Mouse (Mus musculus) midbrain, embryonic 13.5 days (tissue): ENCODE results near the gene Trhr2. TPM values are rescaled to one million over a fixed set of nuclear protein-coding genes. Genes with fewer than 3 reads are reported as not detected.
A peak's percentile ranks its signal among the peaks of the same experiment; 100 is the strongest.

Source experiments
- ATAC-seq: fragments of 200-750 bp; cut with Nextera tagmentation; 2 replicates; pipeline ENCODE4 v1.8.0; 2017; ENCODE audit warnings: mild to moderate bottlenecking, moderate TSS enrichment, moderate library complexity
- H3K27ac ChIP-seq: fragments of 300-500 bp; sonication (generic); 2 replicates; pipeline ENCODE4 v1.5.1; 2015; ENCODE audit warnings: inconsistent platforms, mild to moderate bottlenecking, moderate library complexity
- H3K27me3 ChIP-seq: fragments of 300-500 bp; sonication (generic); 2 replicates; pipeline ENCODE4 v1.6.1; 2015; ENCODE audit warnings: mild to moderate bottlenecking, inconsistent platforms
- H3K36me3 ChIP-seq: fragments of 300-500 bp; sonication (generic); 2 replicates; pipeline ENCODE4 v1.6.1; 2015; ENCODE audit warnings: mild to moderate bottlenecking, inconsistent platforms
- H3K4me1 ChIP-seq: fragments of 300-500 bp; sonication (generic); replicated peaks from 2 replicates; pipeline ENCODE4 v1.6.1; 2015; ENCODE audit warnings: inconsistent platforms
- H3K4me2 ChIP-seq: fragments of 300-500 bp; sonication (generic); replicated peaks from 2 replicates; pipeline ENCODE4 v1.6.1; 2015; ENCODE audit warnings: moderate library complexity, mild to moderate bottlenecking, inconsistent platforms
- H3K4me3 ChIP-seq: fragments of 300-500 bp; sonication (generic); replicated peaks from 2 replicates; pipeline ENCODE4 v1.5.1; 2015; ENCODE audit warnings: mild to moderate bottlenecking, inconsistent platforms
- H3K9ac ChIP-seq: fragments of 300-500 bp; sonication (generic); replicated peaks from 2 replicates; pipeline ENCODE4 v1.6.1; 2015; ENCODE audit warnings: mild to moderate bottlenecking, inconsistent platforms
- H3K9me3 ChIP-seq: fragments of 300-500 bp; sonication (generic); 2 replicates; pipeline ENCODE4 v1.6.1; 2016; ENCODE audit warnings: mild to moderate bottlenecking, inconsistent platforms
- WGBS: fragments of 180-500 bp; shearing (Covaris S2); methylation state at CpG from one replicate; pipeline ENCODE4 v1.1.7; 2015; 5-methylcytosine and 5-hydroxymethylcytosine counted together
- polyA plus RNA-seq: library from polyadenylated mRNA; unstranded; fragments of >200 nt; fragmentation: Nextera tagmentation; extraction: Ambion mirVana; gene quantifications from 2 replicates; pipeline ENCODE4 v1.2.1, GENCODE M21; 2015

The Trhr2 gene
- polyA plus RNA-seq, 1 experiment from 2014 or later, result not detected

DNA sequence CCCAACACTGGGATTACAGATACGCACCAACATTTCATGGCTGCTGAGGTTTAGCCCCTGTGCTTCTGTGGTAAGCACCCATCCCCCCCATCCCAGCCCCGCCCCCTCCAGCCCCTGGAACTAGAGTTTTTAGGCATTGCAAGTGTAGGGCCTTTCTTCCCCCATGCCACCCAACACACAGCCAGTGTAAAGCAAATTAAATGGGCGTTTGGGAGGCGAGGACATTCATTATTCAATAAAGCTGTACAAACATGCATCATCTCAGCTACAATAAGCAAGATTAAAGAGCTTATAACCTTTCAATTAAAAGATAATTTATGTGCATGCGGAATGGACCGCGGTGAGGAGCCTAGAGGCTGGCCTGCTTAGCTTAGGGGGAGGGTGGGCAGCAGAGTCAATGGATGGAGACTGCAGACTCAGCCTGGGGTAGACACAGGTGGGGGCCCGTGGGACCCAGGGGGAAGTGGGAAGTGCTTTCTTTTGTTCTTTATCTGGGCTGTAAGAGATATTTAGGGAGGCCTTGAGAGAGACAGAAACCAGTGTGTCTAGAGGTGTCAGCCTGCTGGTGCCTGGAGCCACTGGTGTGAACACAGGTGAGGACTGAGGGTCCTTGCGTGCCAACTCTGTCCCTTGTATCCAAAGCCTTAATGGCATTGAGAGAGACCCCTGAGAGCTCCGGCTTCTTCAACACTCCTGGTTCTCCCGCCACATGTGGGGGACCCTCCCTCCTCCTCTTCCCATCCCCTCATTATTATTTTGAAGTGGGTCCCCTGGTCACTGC is 10.0 kb downstream of the Trhr2 start:
- Histone ChIP-seq H3K9ac (no peak overlapping the region), H3K4me3 (no peak overlapping the region), H3K4me2 (no peak overlapping the region), H3K36me3 (no peaks in the 10 kb centered on the region), H3K27me3 (peaks cover 27% of the 10 kb centered on the region), H3K27ac (peak overlapping the region; percentile 53), H3K4me1 (peaks cover 22% of the 10 kb centered on the region), H3K9me3 (no peaks in the 10 kb centered on the region)
- peak; percentile 84 for ATAC-seq
- 17% methylated on average over 11 of the region's 11 CpGs for WGBS

DNA sequence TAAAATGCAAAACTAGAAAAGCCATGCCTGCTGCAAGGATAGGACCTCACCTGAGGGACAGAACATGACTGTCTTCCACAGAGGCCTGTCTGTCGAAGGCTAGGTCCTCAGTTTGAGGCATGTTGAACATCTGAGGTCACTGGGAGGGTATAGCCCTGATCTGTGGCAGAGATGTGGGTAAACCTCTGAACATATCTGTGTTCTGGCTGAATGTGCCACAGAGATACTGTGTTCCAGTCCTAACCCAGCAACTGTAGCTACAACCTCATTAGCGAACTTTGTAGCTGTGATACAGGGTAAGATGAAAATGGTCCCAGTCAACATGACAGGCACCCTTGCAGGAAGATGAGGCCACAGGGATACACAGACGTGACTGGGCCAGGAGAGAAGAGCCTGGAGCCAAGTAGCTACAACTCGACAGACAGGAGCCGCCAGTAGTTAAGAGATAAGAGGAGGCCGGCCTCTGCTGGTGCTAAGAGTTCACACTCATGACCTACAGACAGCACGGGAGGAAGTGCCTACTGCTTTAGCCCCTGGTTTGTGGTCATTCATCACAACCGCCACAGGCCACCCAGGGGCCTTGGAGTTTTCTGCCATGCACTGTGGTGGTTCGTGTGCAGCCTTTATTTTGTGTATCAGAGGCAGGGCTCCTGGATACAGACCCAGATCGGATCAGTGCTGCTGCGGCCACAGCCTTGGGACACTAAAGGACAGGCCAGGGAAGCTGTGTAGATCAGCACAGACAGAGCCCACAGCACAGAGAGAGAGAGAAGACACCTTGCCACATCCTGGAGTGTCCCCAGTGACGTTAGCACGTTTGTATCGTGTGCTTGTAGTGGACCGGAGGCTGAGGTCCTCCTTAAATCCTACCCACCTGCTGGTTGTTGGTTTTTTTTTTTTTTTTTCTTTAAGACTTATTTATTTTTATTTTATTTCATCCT is 10.9 kb downstream of the Trhr2 start:
- H3K4me1 ChIP-seq, result peaks cover 23% of the 10 kb centered on the region
- peak overlapping the region; percentile 42; the same call in 1 of the 2 replicates for H3K9ac ChIP-seq
- ATAC-seq, result peak; percentile 38; the same call in 1 of the 2 replicates
- H3K4me2 ChIP-seq, result no peak overlapping the region
- H3K4me3 ChIP-seq, result no peak overlapping the region
- peak overlapping the region; percentile 40; the same call in 1 of the 2 replicates for H3K27ac ChIP-seq
- no peaks in the 10 kb centered on the region for H3K36me3 ChIP-seq
- H3K9me3 ChIP-seq, result no peaks in the 10 kb centered on the region
- peaks cover 35% of the 10 kb centered on the region for H3K27me3 ChIP-seq
- 40% methylated on average over 15 of the region's 15 CpGs for WGBS

DNA sequence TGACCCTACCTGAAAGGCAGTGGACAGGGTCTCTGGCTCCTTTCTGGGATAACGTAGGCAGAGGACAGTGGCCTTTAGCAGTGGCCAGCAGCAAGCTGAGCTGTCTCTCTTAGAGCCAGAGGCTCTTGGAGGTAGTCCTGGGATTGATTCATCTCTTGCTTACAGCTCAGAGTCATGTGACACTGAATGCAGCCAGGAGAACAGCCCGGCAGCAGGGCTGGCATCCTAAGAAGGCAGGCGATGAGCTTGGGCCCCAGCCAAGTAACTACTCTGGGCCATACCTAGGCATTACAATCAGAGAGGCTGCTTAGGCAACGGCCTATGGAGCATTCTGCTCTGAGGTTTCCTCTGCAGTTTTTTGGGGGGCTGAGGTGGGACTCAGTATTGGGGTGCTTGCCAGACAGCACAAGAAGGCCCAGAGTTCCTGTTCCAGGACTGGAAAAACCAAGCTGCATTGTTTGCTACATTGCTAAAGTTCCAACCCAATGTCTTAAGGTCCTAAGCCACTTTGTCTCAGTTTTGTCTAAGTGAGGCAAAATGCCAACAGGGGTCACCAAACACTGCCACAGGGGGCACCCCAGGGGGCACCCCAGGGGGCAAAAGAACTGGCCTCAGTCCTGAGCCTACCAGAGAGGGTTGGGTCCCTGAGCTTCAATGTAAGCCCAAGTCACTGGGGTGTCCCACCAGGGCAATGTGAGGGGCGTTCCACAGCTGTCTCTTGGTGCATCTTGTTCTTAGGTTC is 12.6 kb downstream of the Trhr2 start:
- no peak for ATAC-seq
- H3K36me3 ChIP-seq, result no peaks in the 10 kb centered on the region
- 73% methylated on average over 5 of the region's 5 CpGs for WGBS
- H3K27me3 ChIP-seq, result peaks cover 49% of the 10 kb centered on the region
- no peak overlapping the region for H3K4me3 ChIP-seq
- no peaks in the 10 kb centered on the region for H3K9me3 ChIP-seq
- no peak overlapping the region for H3K4me2 ChIP-seq
- no peak overlapping the region for H3K9ac ChIP-seq
- H3K4me1 ChIP-seq, result peaks cover 37% of the 10 kb centered on the region
- no peak overlapping the region for H3K27ac ChIP-seq

DNA sequence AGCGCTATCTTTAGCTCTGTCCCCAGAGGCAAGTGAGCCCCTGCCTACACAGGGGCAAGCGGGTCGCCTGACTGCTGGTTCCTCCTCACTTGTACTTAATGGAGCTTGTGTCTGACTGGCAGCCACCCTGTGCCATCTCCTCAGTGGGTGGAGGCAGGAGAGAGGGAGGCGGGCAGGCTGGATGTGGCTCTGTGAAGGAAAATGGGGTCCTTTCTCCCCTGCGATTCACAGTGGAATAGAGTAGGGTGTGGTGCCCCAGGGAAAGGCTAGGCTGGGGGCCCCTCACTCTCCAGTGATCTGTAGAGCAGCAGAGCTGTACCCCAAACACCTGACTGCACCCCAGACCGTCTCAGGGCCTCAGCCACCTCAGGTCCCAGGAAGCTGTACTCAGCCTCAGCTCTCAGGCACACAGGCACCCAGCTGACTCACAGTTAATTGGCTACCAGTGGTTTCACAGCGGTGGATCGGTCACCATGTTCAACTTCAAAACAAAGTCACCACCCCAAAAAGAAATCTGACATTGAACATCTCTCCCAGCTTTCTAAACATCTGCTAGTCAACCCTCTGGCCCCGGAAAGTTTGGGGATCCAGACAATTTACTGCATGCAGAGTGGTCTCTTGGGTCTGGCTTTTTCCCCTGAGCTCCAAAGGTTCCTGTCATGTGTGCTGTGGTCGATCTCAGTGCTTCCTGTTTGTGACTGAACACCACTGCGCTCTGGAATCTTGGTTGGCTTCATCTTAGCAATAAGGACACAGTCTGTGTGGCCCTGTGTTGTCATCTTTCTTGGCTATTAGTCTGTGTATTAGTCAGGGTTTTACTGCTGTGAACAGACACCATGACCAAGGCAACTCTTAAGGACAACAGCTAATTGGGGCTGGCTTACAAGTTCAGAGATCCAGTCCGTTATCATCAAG is 15.1 kb downstream of the Trhr2 start:
- no peak for ATAC-seq
- no peak overlapping the region for H3K4me2 ChIP-seq
- H3K4me3 ChIP-seq, result no peak overlapping the region
- H3K9me3 ChIP-seq, result no peaks in the 10 kb centered on the region
- H3K36me3 ChIP-seq, result no peaks in the 10 kb centered on the region
- peaks cover 58% of the 10 kb centered on the region for H3K27me3 ChIP-seq
- H3K4me1 ChIP-seq, result peaks cover 35% of the 10 kb centered on the region
- WGBS, result 56% methylated on average over 12 of the region's 12 CpGs
- no peak overlapping the region for H3K9ac ChIP-seq
- no peak overlapping the region for H3K27ac ChIP-seq

DNA sequence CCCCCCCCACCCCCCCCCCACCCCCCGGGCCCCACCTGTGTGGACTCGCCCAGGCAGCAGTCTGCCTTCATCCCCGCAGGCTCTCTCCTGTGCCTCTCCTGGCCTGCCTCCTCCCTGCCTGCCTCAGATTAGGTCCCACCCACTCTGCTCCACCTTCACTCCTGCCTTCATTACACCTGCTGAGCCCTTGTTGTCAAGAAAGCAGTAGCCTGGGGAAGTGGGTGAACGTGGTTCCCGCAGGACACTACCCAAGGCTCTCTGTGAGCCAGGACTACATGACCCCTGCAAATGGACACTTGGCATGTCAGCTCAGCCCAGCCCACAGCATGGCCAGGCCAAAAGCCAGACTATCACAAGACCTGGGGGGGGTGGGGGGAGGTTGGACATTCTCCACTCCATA is 16.3 kb downstream of the Trhr2 start:
- Histone ChIP-seq H3K4me1 (peaks cover 23% of the 10 kb centered on the region), H3K4me2 (no peak overlapping the region), H3K27ac (no peak overlapping the region), H3K36me3 (no peaks in the 10 kb centered on the region), H3K27me3 (peaks cover 60% of the 10 kb centered on the region), H3K9ac (no peak overlapping the region), H3K4me3 (no peak overlapping the region), H3K9me3 (no peaks in the 10 kb centered on the region)
- peak; percentile 48; the same call in 1 of the 2 replicates for ATAC-seq
- WGBS, result 5% methylated on average over 2 of the region's 5 CpGs

DNA sequence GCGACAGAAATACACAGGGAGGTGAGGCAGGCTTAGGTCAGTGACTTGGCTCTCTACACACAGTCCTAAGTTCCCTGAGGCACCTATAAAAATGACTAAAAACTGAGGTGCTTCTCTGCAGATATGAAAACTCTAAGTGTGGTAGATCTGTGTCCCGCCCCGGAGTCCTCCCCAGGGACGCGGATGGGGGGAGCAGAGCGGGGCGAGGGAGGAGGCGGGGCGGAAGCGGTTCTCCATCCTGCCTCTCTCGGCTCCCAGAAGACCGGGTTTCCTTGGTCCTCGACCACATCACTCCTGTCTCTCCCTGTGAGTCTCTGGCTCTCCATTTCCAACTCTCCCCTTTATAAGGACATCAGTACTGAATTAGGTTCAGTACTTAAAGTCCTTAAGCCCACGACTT is 16.8 kb downstream of the Trhr2 start:
- H3K4me2 ChIP-seq, result peak overlapping the region; percentile 49
- H3K36me3 ChIP-seq, result no peaks in the 10 kb centered on the region
- H3K9me3 ChIP-seq, result no peaks in the 10 kb centered on the region
- peak overlapping the region; percentile 24; the same call in 1 of the 2 replicates for H3K9ac ChIP-seq
- peak overlapping the region; percentile 22 for H3K4me3 ChIP-seq
- peaks cover 63% of the 10 kb centered on the region for H3K27me3 ChIP-seq
- H3K27ac ChIP-seq, result no peak overlapping the region
- WGBS, result under 1% methylated on average over 14 of the region's 14 CpGs
- peaks cover 21% of the 10 kb centered on the region for H3K4me1 ChIP-seq
- ATAC-seq, result no peak

DNA sequence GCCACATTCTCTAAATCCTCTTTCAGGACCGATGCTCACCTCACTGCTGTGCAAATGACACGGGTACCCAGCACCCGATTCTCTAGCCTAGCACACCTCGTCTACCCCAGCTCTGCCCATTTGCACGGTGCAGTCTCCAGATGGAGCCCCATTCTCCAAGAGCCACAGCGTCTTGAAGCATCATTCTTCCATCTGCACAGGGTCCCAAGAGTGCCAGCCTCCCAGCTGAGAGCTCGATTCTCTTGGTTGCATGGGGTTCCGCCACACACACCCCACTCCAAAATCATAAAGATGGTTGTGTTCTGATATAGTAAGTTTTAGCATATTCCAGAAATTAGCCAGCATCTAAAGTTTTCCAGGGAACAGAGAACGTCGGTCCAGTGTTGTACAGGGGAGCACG is 17.2 kb downstream of the Trhr2 start:
- Histone ChIP-seq H3K36me3 (no peaks in the 10 kb centered on the region), H3K27me3 (peaks cover 65% of the 10 kb centered on the region), H3K4me1 (peaks cover 21% of the 10 kb centered on the region), H3K27ac (no peak overlapping the region), H3K9ac (peak overlapping the region; percentile 24; the same call in 1 of the 2 replicates), H3K4me3 (peak overlapping the region; percentile 22; the same call in 1 of the 2 replicates), H3K4me2 (peak overlapping the region; percentile 49), H3K9me3 (no peaks in the 10 kb centered on the region)
- no peak for ATAC-seq
- WGBS, result 4% methylated on average over 11 of the region's 11 CpGs

DNA sequence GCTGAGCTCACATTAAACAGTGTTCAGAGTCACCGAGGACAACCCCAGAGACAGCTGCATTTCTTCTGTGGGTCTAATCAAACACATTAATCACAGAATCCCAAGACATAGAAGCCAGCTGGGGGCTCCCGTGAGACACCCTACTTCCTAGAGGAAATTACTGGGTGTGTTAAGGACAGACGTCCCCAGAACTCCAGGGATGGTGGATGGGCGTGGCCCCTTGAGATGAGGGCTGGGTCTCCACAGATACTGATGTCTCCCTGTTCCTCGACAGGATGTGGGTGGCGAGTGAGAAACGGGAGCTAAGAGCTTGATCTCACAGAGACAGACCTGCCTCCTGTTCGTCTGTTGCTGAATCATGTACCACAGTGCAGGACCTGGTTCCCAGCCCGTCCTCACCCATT is 17.7 kb downstream of the Trhr2 start:
- ATAC-seq, result 0 out of 2 replicates have a peak, but pooled peaks have one; percentile 25
- WGBS, result 7% methylated on average over 9 of the region's 9 CpGs
- Histone ChIP-seq H3K27me3 (peaks cover 71% of the 10 kb centered on the region), H3K9ac (peak overlapping the region; percentile 5), H3K4me1 (peaks cover 21% of the 10 kb centered on the region), H3K27ac (no peak overlapping the region), H3K36me3 (no peaks in the 10 kb centered on the region), H3K4me2 (peak overlapping the region; percentile 49), H3K9me3 (no peaks in the 10 kb centered on the region), H3K4me3 (0 out of 2 replicates have a peak overlapping the region, but pooled peaks have one; percentile 22)

DNA sequence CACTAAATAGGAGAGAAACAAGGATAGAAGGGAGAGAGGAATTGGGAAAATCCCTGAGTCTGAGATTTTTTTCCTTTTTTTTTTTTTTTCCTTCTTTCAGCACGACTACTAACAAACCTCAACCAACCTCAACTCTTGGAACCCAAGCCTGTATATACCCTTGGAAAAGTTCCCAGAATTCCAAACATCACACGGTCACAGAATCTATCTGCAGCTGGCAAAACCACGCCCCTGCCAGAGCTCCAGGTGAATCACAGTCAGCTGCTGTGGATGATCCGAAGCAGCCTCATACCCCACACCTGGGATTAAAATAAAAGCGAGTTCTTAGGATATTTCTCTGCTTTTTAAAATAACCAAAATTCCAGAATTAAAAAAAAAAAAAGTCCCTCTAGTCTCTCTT is 18.2 kb downstream of the Trhr2 start:
- 59% methylated on average over 5 of the region's 5 CpGs for WGBS
- H3K9me3 ChIP-seq, result no peaks in the 10 kb centered on the region
- H3K4me1 ChIP-seq, result peaks cover 21% of the 10 kb centered on the region
- H3K4me3 ChIP-seq, result no peak overlapping the region
- peaks cover 72% of the 10 kb centered on the region for H3K27me3 ChIP-seq
- H3K9ac ChIP-seq, result no peak overlapping the region
- ATAC-seq, result no peak
- H3K36me3 ChIP-seq, result no peaks in the 10 kb centered on the region
- no peak overlapping the region for H3K27ac ChIP-seq
- H3K4me2 ChIP-seq, result no peak overlapping the region; the same call in 1 of the 2 replicates

DNA sequence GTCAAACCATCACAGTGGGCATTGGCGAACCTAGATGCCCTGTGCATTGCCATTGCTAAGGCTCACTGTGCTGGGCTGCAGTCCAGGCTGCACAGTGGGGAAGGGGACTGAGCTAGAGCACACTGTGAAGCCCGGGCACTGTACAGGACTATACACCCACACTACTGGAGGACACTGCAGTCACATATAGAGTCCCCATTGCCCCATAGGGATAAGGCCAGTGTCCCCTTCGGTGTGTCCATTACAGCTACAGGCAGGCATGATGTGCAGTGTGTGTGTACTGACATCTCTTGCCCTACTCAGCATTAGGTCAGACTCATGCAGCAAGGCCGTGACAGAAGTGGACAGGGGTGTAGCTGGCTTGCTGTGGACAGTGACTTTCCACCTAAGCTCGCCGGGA is 18.8 kb downstream of the Trhr2 start:
- no peak overlapping the region for H3K9ac ChIP-seq
- H3K27ac ChIP-seq, result no peak overlapping the region

DNA sequence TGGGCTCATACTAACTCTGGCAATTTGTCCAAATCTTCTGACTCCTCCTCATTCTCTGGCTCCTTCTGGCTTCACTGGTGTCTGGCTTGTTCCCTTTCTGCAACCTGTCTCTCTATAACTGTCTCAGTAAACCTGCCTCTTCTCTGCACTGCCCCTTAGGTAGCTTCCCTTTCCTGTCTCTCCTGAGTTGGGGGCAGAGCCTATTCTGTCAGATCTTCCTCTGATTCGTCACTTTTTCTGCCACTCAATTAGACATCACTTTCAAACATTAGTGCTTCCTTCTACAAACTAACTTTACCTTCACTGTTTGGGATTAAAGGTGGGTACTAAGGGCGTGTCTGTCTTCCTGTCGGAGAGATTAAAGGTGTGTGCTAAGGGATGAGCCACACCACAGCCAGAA is 19.8 kb downstream of the Trhr2 start:
- no peaks in the 10 kb centered on the region for H3K36me3 ChIP-seq
- no peak overlapping the region for H3K27ac ChIP-seq
- peaks cover 83% of the 10 kb centered on the region for H3K27me3 ChIP-seq
- H3K4me2 ChIP-seq, result no peak overlapping the region
- H3K9me3 ChIP-seq, result no peaks in the 10 kb centered on the region
- H3K4me1 ChIP-seq, result peaks cover 33% of the 10 kb centered on the region
- H3K9ac ChIP-seq, result no peak overlapping the region
- no peak overlapping the region for H3K4me3 ChIP-seq
- no peak for ATAC-seq
- 85% methylated on average over 3 of the region's 3 CpGs for WGBS

More for the DNA sequence above, 18.8 kb downstream of the Trhr2 start:
- Histone ChIP-seq H3K36me3 (no peaks in the 10 kb centered on the region), H3K4me2 (no peak overlapping the region), H3K4me3 (no peak overlapping the region), H3K4me1 (peaks cover 22% of the 10 kb centered on the region), H3K27me3 (peaks cover 75% of the 10 kb centered on the region), H3K9me3 (no peaks in the 10 kb centered on the region)
- WGBS, result 90% methylated on average over 6 of the region's 6 CpGs
- ATAC-seq, result no peak
